Mouse (Mus musculus): Measurements from ENCODE around the gene Trp73. TPM values are rescaled to one million over a fixed set of nuclear protein-coding genes. Genes with fewer than 3 reads are reported as not detected.

Trp73 gene
- polyA plus RNA-seq, 1 experiment from 2014 or later: 0.13 TPM

Other genes with a start within 250 kb of the Trp73 start
- 68.1 and 70.1 TPM in 2 replicates for gene A430005L14Rik, start 183.0 kb downstream of the Trp73 start, polyA plus RNA-seq (2015; fragmentation: Nextera tagmentation; extraction: Ambion mirVana)
- gene Dffb, start 165.1 kb downstream of the Trp73 start, polyA plus RNA-seq (2015; fragmentation: Nextera tagmentation; extraction: Ambion mirVana): 14.1 and 15.3 TPM in 2 replicates
- 10.8 and 11.0 TPM in 2 replicates for gene Cep104, start 165.0 kb downstream of the Trp73 start, polyA plus RNA-seq (2015; fragmentation: Nextera tagmentation; extraction: Ambion mirVana)
- 22.3 and 23.3 TPM in 2 replicates for gene Lrrc47, start 128.5 kb downstream of the Trp73 start, polyA plus RNA-seq (2015; fragmentation: Nextera tagmentation; extraction: Ambion mirVana)
- 124 and 154 TPM in 2 replicates for gene Smim1, start 114.0 kb downstream of the Trp73 start, polyA plus RNA-seq (2015; fragmentation: Nextera tagmentation; extraction: Ambion mirVana)
- not detected in 2 replicates for gene Ccdc27, start 97.5 kb downstream of the Trp73 start, polyA plus RNA-seq (2015; fragmentation: Nextera tagmentation; extraction: Ambion mirVana)
- 28.9 and 31.2 TPM in 2 replicates for gene Wrap73, start 2.2 kb upstream of the Trp73 start, polyA plus RNA-seq (2015; fragmentation: Nextera tagmentation; extraction: Ambion mirVana)
- 102 and 110 TPM in 2 replicates for gene Tprgl, start 20.5 kb upstream of the Trp73 start, polyA plus RNA-seq (2015; fragmentation: Nextera tagmentation; extraction: Ambion mirVana)
- gene Megf6, start 30.5 kb upstream of the Trp73 start, polyA plus RNA-seq (2015; fragmentation: Nextera tagmentation; extraction: Ambion mirVana): 13.1 and 14.2 TPM in 2 replicates
- gene Arhgef16, start 161.5 kb upstream of the Trp73 start, polyA plus RNA-seq (2015; fragmentation: Nextera tagmentation; extraction: Ambion mirVana): 50.3 and 57.1 TPM in 2 replicates
- gene B230104I21Rik, start 195.9 kb upstream of the Trp73 start, polyA plus RNA-seq (2015; fragmentation: Nextera tagmentation; extraction: Ambion mirVana): not detected in 2 replicates

Data from intestine, embryonic 15.5 days (tissue).